Mouse (Mus musculus): Measurements from ENCODE around the gene Vsig1. TPM values are rescaled to one million over a fixed set of nuclear protein-coding genes. Genes with fewer than 3 reads are reported as not detected.

The Vsig1 gene
- total and polyA plus RNA-seq, 2 experiments from 2014 or later, result not detected

DNA sequence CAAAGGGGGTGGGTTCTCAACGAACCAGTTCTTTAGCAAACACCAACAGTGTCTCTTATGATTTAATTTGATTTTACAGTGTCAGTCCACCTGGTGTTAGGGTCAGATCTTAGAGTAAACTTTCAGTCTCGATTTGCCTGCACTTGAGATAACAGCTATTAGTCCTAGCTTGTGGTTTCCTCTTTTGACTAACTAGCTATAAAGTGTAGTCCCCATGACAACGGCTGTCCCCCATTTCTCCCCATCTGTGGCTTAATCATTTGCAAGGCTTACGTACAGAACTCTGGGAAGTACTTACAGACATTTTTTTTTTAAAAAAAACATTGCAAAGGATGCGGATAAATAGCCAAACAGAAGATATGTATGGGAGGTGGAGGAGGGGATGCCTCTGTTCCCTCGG, 77.4 kb downstream of the Vsig1 start:
- no peaks in the 10 kb centered on the region for H3K9me3 ChIP-seq (replicated peaks; ENCODE audit: control insufficient read depth, low read length)
- H3K4me2 ChIP-seq (ENCODE audit: low read depth, low read length), result no peak overlapping the region
- no peak overlapping the region for H3K4me3 ChIP-seq (ENCODE audit: low read depth, low read length)
- no peaks in the 10 kb centered on the region for H3K36me3 ChIP-seq (replicated peaks; ENCODE audit: control insufficient read depth, insufficient read depth, low read length)
- no peak for TF ChIP-seq EP300 (IDR thresholded peaks at IDR 0.05; ENCODE audit: low read depth)
- TF ChIP-seq CTCF (IDR thresholded peaks at IDR 0.05; ENCODE audit: low read depth), result no peak
- no peak for DNase-seq (ENCODE audit: low spot score)
- 62% methylated on average over 6 of the region's 6 CpGs for WGBS
- H3K4me1 ChIP-seq (ENCODE audit: control insufficient read depth, insufficient read depth), result 0 out of 2 replicates have a peak, but pooled peaks cover 7% of the 10 kb centered on the region
- no peak overlapping the region for H3K27ac ChIP-seq (ENCODE audit: low read depth)
- no peak for ATAC-seq (ENCODE audit: insufficient read depth, low read depth)
- peaks cover 7% of the 10 kb centered on the region; the same call in 1 of the 2 replicates for H3K27me3 ChIP-seq (ENCODE audit: control insufficient read depth, insufficient read depth, low read length)
- no peak overlapping the region for H3K9ac ChIP-seq (replicated peaks; ENCODE audit: low read depth, low read length)

DNA sequence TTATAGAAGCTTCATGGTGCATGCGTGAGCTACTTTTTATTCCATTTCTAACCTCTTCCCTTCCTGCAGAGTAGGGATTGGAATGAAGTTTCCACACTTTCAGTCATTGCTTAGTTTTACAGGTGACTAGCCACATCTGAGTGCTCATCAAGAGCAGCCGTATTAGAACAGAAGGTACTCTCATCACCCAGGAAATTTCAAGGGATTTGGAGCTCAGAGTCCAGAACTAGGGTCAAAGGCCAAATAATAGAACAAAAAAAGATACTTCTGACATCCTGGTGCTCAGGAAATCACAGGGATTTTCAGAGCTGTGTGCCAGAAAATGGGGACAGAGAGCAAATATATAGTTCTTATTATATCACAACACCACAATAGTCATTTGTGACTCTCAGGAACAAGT, 77.8 kb downstream of the Vsig1 start:
- H3K27me3 ChIP-seq (ENCODE audit: control insufficient read depth, insufficient read depth, low read length), result peaks cover 7% of the 10 kb centered on the region; the same call in 1 of the 2 replicates
- TF ChIP-seq CTCF (IDR thresholded peaks at IDR 0.05; ENCODE audit: low read depth) (no peak), EP300 (IDR thresholded peaks at IDR 0.05; ENCODE audit: low read depth) (no peak)
- DNase-seq (ENCODE audit: low spot score), result no peak

More for the DNA sequence above, 77.8 kb downstream of the Vsig1 start:
- no peaks in the 10 kb centered on the region for H3K36me3 ChIP-seq (replicated peaks; ENCODE audit: control insufficient read depth, insufficient read depth, low read length)
- ATAC-seq (ENCODE audit: insufficient read depth, low read depth), result no peak
- no peaks in the 10 kb centered on the region for H3K9me3 ChIP-seq (replicated peaks; ENCODE audit: control insufficient read depth, low read length)
- no peak overlapping the region for H3K4me3 ChIP-seq (ENCODE audit: low read depth, low read length)
- H3K4me1 ChIP-seq (ENCODE audit: control insufficient read depth, insufficient read depth), result peaks cover 7% of the 10 kb centered on the region; the same call in 1 of the 2 replicates
- 69% methylated on average over 2 of the region's 2 CpGs for WGBS
- no peak overlapping the region for H3K27ac ChIP-seq (ENCODE audit: low read depth)
- no peak overlapping the region for H3K4me2 ChIP-seq (ENCODE audit: low read depth, low read length)
- no peak overlapping the region for H3K9ac ChIP-seq (replicated peaks; ENCODE audit: low read depth, low read length)

Other genes starting within 250 kb of the Vsig1 start
- 19.2 and 55.2 TPM in 2 replicates for gene Mid2, start 243.0 kb upstream of the Vsig1 start, total RNA-seq (2014; rRNA removed; ENCODE audit: low replicate concordance)
- 4.6 and 5.2 TPM in 2 replicates for gene Mid2, start 243.0 kb upstream of the Vsig1 start, polyA plus RNA-seq (2015; fragmentation: Nextera tagmentation; extraction: Ambion mirVana)
- not detected in 2 replicates for gene Tex13b, start 94.2 kb upstream of the Vsig1 start, total RNA-seq (2014; rRNA removed; ENCODE audit: low replicate concordance)
- gene Tex13b, start 94.2 kb upstream of the Vsig1 start, polyA plus RNA-seq (2015; fragmentation: Nextera tagmentation; extraction: Ambion mirVana), result not detected in 2 replicates
- 6.6 and 12.2 TPM in 2 replicates for gene Psmd10, start 49.1 kb downstream of the Vsig1 start, total RNA-seq (2014; rRNA removed; ENCODE audit: low replicate concordance)
- 29.6 and 33.6 TPM in 2 replicates for gene Psmd10, start 49.1 kb downstream of the Vsig1 start, polyA plus RNA-seq (2015; fragmentation: Nextera tagmentation; extraction: Ambion mirVana)
- 7.5 and 8.1 TPM in 2 replicates for gene Atg4a, start 49.3 kb downstream of the Vsig1 start, total RNA-seq (2014; rRNA removed; ENCODE audit: low replicate concordance)
- gene Atg4a, start 49.3 kb downstream of the Vsig1 start, polyA plus RNA-seq (2015; fragmentation: Nextera tagmentation; extraction: Ambion mirVana), result 15.2 and 15.9 TPM in 2 replicates